Mouse (Mus musculus) urinary bladder, postnatal 14 days (tissue): Measurements from ENCODE around the gene Slc48a1.

ENCODE experiments used
- DNase-seq: peaks from one replicate; pipeline ENCODE4 v3.0.0; 2021; ENCODE audit warnings: low spot score

Gene Slc48a1

DNA sequence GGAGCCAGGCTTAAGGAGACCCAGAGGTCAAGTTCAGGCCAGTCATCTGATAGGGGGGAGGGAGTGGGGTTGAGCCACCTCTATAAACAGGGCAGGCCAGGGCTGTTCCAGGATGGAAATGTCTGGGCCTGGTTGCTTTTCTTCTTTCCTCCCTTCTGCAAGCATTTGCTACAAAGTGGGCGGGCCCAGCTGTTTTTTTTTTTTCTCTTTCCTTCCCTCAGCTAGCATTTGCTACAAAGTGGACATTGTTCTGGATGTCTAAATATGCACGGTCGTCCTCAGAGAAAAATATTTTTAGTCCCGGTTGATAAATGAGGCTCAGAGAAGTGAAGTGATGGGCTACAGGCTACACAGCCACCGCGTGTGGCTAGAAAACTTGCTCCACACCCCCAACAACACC lies 23.8 kb upstream of the Slc48a1 start:
- DNase-seq, result no peak

DNA sequence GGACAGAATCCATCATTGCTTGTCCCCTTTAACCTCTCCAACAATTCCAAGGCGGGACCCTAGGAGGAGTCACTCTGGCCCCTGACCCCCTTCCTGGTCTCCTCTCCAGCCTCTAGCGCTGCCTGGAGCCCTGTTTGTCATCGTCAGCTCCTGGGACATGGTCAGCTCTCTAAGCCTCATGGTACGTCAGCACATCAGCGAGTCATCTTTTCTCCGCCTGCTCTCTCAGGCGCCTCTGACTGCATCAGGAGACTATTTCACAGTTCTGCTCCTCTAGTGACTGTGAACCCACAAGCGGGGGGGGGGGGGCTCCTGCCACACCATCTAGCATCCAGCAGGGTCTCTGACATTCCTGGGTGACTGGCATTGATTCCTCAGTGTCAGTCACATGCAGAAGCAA lies 23.0 kb upstream of the Slc48a1 start:
- no peak for DNase-seq

DNA sequence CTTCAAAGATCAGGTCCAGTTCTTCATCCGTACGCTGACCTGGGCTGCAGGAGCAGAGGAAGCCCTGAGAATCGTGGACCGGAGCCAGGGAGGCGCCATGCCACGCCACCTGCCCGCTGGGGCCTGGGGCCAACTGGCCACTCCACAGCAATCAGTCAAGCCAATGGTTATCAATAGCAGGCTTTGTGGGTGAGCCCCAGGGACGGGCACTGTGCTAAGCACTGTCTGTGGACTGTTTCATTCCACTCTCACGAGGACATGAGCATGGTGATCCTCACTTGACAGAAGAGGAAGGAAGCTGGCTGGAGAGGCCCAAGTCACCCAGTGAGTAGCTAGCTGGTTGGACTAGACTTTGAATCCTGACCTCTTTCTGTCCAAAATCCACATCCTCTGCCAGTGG lies 18.3 kb upstream of the Slc48a1 start:
- DNase-seq, result no peak

DNA sequence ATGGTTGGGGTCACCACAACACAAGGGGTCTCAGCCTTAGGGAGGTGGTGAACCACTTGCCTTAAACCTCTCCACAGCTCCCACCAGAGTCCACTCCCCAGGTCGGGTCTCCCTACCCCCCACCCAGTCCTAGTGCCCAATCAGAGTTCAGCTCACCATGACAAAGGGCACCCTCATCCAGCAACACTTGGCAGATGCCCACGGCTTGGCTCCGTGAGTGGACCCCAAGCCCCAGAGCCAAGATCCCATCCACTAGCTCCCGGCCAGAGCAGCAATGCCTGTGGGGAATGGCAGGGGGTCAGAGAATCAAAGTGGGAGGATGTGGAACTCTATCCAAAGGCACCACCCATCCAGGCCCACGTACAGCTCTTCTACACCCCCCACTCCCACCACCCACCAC lies 17.4 kb upstream of the Slc48a1 start:
- no peak for DNase-seq

DNA sequence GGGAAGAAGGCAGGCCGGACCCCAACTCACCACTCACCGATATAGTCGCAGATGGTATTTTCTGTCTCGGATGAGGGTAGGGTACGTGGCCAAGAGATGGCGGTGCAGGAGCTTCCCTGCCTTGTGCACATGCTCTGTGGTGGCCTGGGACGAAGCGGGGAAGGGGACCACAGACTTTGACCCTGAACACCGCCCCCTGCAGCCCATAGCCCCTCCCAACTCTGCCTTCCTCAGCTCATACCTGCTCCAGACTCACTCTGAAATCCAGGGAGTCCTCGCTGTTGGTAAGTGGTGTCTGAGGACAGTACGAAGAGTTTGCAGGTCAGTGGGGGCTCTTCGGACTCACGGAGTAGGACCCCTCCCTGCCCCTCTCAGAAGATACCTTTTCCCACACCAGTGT lies 16.9 kb upstream of the Slc48a1 start:
- DNase-seq, result no peak

DNA sequence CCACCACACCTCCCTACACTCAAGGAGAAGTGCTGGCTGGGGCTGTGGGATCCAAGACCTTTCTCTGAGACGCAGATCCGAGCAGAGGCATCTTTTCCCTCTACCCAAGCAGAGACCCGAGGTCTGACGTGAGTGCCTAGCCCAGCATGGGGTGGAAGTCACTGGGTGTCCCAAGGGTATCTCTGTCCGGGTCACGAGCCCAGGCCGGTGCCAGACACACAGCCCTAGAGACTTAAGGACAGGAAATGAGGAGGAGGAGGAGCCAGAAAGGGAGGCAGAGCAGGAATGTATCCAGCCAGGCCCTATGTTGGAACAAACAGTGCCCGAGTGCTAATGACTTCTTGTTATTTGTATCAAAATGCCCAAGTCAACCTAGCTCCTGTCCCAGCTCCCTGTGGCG lies 15.6 kb upstream of the Slc48a1 start:
- DNase-seq, result no peak

DNA sequence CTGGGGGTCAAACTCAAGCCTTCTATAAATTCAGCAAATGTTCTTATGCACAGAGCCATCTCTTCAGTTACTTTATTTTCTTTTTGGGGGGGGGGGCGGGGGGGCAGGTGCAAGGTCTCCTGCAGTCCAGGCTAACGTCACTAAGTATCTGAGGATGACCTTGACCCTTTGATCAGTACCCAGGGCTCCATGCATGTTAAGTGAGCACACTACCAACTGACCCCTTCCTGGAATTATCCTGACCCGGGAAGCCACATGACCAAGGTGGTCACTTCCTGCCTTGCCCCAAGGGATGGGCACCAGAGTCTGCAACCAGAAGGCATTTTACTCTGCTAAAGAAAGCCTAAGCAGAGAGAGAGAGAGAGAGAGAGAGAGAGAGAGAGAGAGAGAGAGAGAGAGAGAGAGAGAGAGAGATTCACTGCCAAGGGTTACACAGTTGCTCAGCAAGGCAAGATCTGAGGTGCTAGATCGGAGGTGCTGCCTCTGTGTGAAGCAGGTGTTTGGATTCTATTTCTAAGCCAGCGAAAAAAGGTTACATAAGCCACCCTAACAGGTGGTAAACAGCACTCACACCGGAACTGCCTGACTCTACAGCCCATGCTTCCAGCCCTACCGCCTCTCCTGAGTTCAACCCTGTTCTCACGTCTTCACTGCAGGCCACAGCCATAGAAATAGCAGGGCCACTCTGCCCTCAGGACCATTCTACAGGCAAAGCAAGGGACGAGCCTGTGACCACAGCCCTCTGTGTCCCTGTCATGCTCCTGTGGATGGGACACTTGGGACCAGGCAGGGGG lies 14.9 kb upstream of the Slc48a1 start:
- no peak for DNase-seq

DNA sequence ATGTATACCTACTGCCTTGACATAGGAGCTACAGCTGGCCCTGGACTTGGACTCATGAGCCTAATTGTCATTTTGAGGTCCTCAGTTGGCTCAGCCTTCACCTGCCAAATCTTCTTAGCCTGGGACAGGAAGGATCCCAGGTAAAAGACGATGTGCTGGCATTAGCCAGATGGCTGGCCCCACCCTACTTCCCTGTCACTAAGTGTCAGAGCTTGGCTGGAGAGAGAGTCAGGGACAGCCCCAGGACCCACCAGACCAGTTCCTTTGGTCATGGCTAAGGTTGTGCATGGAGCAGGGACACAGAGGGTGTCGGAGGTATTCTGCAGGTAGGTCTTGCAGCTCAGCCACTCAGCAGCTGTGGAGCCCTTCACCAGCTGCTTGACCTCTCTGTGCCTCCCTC lies 13.8 kb upstream of the Slc48a1 start:
- DNase-seq, result no peak

DNA sequence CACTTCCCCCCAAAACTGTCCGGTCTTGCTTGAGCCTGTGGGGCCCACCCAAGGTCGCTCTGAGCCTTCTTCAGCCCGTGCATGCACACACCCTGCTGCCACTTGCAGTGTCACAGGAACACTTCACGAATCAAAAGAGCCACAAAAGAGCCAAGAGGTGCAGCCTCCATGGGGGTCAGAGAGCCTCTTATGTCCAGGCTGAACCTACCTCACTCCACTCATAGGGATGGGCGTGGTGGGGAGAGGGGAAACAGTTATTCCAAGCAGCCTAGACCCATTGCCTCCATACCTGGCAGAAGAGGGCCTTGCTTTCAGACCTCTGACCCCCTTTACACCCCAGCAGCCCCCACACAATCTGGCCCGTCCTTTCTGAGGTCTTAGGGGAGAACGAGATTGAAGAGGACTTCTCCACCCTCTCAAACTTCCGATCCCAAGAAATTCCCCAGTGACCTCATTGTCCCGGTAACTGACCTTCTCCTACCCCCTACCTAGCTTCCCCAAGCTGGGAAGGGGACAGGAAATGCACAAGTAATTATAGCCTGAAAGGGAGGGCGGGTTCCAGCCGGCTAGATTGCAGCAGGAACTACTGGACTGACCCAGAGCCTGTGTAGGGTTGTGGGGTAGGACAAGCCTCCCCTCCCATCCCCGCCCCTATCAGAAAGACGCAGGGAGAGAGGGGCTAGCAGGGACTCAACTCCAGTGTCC lies 13.1 kb upstream of the Slc48a1 start:
- DNase-seq, result no peak

DNA sequence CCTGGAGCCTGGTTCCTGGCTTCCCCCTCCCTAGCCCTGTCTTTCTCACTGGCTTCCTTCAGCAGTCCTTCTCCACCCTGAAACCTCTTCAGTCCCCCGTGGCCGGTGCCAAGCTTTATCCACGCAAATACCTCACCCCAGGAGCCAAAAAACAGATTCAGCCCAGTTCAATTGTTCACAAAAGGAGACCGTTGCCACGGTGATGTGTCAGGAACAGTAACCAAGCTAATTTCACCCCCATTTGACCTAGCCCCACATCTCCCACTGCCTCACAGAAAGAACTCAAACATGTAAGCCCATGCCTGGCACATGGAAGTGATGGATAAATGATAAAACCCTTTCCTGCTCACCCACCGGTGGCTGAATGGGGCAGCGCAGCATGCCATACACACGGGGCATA lies 12.1 kb upstream of the Slc48a1 start:
- no peak for DNase-seq

DNA sequence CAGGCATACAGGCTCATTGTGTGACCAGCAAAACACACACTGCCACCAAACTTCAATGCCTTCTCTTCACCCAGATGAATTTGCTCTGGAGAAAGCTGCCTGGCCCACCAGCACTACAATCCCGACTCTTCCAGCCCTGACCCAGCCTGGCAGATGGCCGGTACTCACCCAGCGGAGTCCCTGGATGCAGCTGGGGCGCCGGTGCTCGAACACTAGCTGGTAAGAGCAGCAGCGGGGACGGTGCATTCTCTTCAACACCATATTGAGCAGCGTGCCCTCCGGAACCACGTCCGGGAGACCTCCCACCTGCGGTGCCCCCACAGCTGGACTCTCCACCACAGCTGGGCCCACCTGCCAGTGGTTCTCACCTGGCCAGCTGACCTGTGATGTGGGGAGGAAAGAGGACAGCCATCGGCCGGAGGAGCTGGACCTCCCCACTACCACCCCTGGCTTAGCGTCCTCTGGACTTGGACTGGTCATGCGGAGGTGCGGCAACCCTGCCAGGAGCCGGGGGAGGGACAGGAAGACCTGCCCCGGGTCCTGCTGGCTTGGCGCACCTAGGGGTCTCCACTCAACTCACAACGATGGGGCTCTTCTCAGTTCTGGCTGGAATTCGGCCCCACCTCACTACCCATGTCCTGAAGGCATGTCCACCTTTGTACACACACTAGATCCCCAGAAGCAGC lies 11.6 kb upstream of the Slc48a1 start:
- no peak for DNase-seq

DNA sequence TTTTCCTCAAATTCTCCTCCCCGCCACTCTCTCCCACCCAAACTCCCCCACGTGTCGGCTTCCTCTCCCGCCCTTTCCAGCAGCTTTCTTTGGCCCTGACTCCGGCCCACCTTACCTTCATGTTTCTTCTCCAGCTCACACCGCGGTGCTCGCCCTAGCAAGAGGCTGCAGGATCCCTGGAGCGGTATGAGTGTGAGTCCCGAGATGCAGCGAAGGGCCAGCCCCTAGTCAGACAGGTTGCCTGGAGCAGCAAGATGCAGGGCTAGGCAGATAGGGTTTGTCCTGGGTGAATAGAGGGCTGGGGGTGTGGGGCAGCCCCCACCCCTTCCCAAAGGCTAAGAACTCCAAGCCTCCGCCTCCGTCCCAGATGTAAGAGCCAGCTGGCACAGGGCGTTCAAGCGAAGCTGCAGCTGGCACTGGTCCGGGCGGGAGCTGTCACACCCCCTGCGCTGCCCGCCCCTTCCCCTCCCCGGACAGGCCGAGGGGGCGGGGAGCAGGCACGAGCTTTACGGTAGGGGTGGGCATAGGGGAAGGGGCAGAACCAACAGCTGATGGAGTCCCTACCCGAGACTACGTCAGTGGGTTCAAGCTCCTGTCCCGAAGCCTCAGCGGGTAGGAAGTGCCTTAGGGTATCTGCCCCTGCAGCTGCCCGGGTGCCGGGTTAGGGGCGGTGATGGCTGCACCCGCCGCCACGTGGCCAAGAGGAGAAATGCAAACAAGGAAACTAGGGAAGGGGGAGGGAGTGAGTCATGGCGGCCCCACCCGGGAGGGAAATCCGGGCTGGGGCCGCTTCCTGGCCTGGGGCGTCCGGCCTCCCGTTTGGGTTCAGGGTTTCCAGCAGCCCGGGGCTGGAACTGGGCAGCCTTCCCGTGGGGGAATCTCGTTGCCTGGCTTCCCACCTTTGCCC lies 10.8 kb upstream of the Slc48a1 start, which contains the start of gene Rapgef3:
Gene Rapgef3 (minus strand): TSS at position 693 of the 907 bp plus-strand sequence.
- DNase-seq, result peak; percentile 86

DNA sequence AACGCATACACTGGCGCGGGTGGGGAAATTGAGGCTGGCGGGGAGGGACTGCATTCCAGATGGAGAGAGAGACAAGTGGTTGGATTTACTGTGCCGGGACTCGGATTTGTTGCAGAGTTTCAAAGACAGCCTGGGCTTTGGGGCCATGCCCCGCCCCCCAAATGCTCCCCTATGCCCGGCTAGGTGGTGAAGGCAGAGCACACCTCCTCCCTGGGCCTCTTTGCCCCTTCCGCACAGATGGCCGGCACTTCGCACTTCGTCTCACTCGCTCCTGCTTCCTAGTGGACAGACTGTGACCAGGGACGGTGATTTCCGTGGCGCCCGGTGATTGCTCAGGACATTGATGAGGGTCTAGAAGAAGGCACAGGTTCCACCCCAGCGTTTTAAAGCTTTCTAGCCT lies 10.1 kb upstream of the Slc48a1 start:
- no peak for DNase-seq

DNA sequence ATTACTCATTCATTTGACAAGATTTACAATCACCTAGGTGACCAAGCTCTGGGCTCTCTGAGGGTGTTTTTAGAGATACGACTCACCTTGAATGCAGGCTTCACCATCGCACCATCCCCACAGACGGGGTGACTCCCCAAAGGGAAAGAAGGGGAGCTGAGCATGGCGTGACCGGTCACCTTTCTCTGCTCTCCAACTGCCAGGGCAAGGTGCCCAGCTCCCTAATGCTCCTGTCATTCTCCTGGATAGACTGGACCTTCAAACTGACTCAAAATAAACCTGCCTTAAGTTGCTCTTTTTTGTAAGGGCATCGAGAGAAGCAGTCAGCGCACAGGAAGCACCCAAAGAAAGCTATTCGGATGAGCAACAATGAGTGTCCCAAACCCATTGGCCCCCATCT lies 8.0 kb upstream of the Slc48a1 start:
- no peak for DNase-seq

DNA sequence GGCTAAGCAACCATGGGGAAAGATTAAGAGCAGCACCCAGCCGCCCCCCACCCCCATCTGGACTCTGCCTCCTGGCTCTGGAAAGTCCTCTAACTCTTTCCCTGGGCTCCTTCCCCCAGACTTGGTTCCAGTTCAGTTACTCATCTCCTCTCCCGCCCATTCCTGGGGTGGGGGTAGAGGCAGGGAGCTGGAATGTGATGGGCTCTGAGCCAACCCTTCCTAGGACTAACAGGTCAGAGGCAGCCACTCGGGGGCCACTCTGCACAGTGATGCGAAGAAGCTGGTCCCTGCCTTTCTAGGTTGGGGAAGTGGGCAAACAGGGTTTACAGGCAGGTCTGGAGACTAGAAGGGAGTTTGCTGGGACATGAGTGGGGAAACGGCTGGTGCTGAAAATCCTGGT lies 5.2 kb upstream of the Slc48a1 start:
- DNase-seq, result peak; percentile 80

DNA sequence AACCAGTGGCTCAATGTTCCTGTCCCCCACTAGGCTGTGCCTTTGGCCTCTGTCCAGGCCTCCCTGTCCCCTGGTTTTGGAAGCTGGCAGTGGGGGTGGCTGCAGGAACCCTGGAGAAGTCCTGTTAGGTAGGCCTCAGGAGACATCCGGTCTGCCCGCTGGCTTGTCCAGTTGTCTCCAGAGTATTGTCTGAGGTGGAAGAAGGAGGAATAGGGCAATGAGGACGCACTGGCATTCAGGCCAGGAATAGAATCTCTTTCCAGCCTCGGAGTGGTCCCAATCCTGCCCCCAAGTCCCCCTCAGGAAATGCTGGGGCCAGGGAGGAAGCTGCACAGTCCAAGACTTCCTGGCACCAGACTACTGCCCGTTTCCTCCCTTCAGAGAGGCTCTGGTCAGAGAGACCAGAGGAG lies 4.4 kb upstream of the Slc48a1 start:
- no peak for DNase-seq

DNA sequence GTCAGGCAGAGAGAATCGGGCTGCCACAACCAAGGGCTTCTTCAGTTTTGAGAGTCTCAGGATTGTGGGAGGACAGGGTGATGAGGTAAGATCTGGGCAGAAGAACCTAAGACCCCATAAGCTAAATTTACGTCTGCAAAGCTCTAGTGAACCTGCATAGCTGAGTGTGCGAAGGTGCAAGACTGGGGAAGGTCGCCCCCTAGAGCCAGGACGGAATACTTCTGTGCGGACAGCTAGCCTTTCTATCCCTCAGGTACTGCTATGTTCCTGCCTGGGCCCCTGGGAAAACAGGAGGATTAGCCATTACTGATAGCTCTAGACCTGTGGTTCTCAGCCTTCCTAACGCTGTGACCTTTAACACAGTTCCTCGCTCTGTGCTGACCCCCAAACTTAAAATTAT lies 1.8 kb upstream of the Slc48a1 start:
- peak; percentile 84 for DNase-seq

DNA sequence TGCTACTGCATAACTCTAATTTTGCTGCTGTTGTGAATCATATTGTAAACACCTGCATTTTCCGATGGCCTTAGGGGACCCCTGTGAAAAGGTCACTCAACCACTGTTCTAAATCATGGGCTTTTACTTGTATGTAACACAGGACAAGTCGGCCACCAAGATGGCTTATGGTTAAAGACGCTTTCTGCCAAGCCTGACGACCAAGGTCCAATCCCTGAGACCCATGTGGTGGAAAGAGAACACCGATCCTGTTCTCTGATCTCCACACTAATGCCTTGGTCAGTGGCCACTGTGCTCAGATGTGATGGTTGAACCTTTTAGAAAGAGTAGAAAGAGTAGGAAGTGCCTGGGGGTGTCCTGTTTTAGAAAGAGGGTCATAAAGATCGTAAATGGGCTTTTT lies 1.4 kb upstream of the Slc48a1 start:
- DNase-seq, result no peak

DNA sequence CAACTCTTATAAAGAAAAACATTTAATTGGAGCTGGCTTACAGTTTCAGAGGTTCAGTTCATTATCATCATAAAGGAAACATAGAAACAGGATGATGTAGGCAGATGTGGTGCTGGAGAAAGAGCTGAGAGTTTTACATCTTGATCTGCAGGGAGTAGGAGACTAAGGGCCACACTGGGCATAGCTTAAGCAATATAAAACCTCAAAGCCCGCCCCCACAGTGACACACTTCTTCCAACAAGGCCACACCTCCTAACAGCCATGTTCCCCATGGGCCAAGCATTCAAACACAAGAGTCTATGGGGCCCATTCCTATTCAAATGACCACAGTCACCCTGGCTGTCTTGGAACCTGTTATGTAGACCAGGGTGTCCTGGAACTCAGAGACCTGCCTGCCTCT lies 1.3 kb downstream of the Slc48a1 start:
- no peak for DNase-seq

DNA sequence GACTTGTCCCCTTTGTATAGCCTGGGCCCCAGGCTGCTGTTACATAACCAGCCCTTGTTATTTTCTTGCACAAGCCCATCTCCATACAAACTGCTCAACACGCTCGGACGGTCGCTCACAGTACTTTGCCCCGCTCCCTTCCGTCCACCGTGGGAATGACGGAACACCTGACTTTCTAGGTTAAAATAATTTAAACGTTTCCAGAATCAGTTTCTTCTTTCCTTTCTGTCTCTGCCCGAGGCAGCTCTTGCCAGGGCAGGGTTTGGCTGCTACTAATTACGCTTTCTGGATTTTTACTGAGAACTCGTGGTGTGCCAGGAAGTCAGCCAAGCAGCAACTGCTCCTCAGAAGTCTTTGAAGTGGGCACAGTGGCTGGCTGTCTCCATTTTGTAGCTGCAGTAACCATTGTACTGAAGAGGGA lies 2.3 kb downstream of the Slc48a1 start:
- DNase-seq, result no peak

DNA sequence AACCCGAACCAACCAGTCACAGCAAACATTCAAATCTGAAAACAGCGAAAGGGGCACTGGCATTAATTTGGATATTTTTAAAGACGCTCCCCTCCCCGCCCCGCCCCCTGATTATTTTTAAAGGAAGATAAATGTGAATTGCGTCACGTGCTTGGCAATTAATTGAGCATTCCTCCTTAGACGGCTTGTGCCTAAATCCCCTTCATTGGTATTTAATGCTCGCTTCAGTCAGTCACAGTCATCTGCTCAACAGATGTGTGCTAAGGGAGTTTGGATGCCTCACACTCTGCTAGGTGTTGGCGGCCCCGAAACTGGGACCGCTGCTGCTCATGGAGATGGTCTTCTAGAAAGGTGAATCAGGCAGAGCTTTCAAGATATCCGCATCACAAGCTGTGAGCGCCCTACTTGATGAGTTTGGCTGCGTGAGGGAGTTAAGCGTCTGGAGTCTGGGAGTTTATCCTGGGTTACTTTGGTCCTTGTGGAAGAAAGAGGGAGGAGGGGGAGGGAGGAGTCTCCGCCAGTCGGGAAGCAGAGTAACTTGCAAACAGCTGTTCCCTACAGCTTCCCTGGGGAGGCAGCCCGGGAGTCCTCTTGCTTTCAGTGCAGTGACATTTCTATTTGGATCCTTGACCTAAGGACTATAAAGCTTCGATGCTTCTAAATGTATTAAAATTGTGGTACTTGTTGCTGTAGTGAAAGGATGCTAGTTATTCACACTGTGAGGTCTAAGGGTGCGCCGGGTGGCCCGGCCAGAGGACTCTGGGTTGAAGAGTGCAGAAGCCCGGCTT lies 3.8 kb downstream of the Slc48a1 start:
- DNase-seq, result no peak
